Comparison of ENCODE assay signal across 9 mouse cellular contexts in the genomic region with DNA sequence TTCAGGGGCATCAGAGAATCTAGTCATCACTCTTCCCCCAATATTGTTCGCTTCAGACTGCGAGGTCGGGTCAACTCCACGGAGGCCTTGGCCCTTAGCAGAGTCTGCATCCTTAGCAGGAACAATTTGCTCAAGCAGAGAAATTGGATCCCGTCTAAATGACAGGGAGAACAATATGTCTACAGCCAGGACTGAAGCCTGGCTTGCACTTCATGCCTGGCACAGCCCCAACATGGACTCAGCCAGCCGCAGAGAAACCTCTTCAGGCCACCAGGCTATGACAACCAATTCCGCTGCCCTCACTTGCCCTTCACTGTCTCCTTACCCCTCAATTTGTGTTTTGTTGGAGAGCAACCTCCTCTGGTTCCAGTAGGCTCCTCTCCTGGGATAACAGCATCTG.
DNase-seq lines count a peak whose midpoint lies in the region; ATAC-seq and TF ChIP-seq lines count a peak whose summit lies in the region.
"Had no signal": no experiment of that assay in that cellular context is flagged by ENCODE, and none has a peak within 500 bp of the region (broad histone marks: within the 10 kb centered on the region; RNA-seq: fewer than 3 reads in every experiment).

No protein-coding gene starts in this region.

- no peak overlapping the region for H3K9ac ChIP-seq in embryonic facial prominence, embryonic 15.5 days
- H3K9ac ChIP-seq in midbrain, postnatal 0 days (replicated peaks; ENCODE audit: low read length, poor library complexity, severe bottlenecking), result no peak overlapping the region

- peaks cover 14% of the 10 kb centered on the region; the same call in 1 of the 2 replicates for H3K4me1 ChIP-seq in embryonic facial prominence, embryonic 15.5 days
- peaks cover 41% of the 10 kb centered on the region for H3K4me1 ChIP-seq in embryonic facial prominence, embryonic 10.5 days
- H3K4me1 ChIP-seq in midbrain, postnatal 0 days (ENCODE audit: insufficient read depth, low read length), result no peaks in the 10 kb centered on the region
- H3K4me1 ChIP-seq in midbrain, embryonic 10.5 days, result peaks cover 14% of the 10 kb centered on the region

- H3K9me3 ChIP-seq in embryonic facial prominence, embryonic 15.5 days (replicated peaks), result no peaks in the 10 kb centered on the region
- H3K9me3 ChIP-seq in embryonic facial prominence, embryonic 10.5 days, result no peaks in the 10 kb centered on the region
- no peaks in the 10 kb centered on the region for H3K9me3 ChIP-seq in midbrain, postnatal 0 days (ENCODE audit: low read length)
- no peaks in the 10 kb centered on the region for H3K9me3 ChIP-seq in midbrain, embryonic 10.5 days (replicated peaks)

- H3K27ac ChIP-seq in embryonic facial prominence, embryonic 15.5 days (replicated peaks), result no peak overlapping the region
- no peak overlapping the region for H3K27ac ChIP-seq in embryonic facial prominence, embryonic 10.5 days (replicated peaks)
- no peak overlapping the region for H3K27ac ChIP-seq in midbrain, postnatal 0 days (ENCODE audit: low read depth, low read length)
- no peak overlapping the region for H3K27ac ChIP-seq in midbrain, embryonic 10.5 days (replicated peaks)

- H3K27me3 ChIP-seq in embryonic facial prominence, embryonic 15.5 days, result no peaks in the 10 kb centered on the region
- 0 out of 2 replicates have a peak, but pooled peaks cover 3% of the 10 kb centered on the region for H3K27me3 ChIP-seq in embryonic facial prominence, embryonic 10.5 days (replicated peaks; ENCODE audit: low read depth, poor library complexity, severe bottlenecking)
- no peaks in the 10 kb centered on the region for H3K27me3 ChIP-seq in midbrain, postnatal 0 days (ENCODE audit: insufficient read depth, low read length)
- no peaks in the 10 kb centered on the region for H3K27me3 ChIP-seq in midbrain, embryonic 10.5 days (ENCODE audit: low read depth, poor library complexity, severe bottlenecking)

- WGBS in embryonic facial prominence, embryonic 15.5 days, result 47% methylated on average over 7 of the region's 7 CpGs
- whole genome bisulfite sequencing in embryonic facial prominence, embryonic 10.5 days, result 50% methylated on average over 7 of the region's 7 CpGs
- WGBS in midbrain, postnatal 0 days, result 50% methylated on average over 7 of the region's 7 CpGs
- 80% methylated on average over 7 of the region's 7 CpGs for WGBS in midbrain, embryonic 10.5 days

- peak; percentile 54; the same call in 1 of the 2 replicates for ATAC-seq in embryonic facial prominence, embryonic 15.5 days (ENCODE audit: insufficient number of reproducible peaks, low FRiP score, low TSS enrichment, low read depth)
- ATAC-seq in midbrain, postnatal 0 days (ENCODE audit: low FRiP score), result no peak

- DNase-seq in embryonic facial prominence, embryonic 10.5 days (ENCODE audit: low spot score), result no peak
- DNase-seq in midbrain, postnatal 0 days (ENCODE audit: low spot score), result peak; percentile 65
- no peak for DNase-seq in midbrain, embryonic 10.5 days (ENCODE audit: low spot score)
- DNase-seq in heart, adult 8-10 months (ENCODE audit: low spot score), result peak; percentile 77
- peak; percentile 63 for DNase-seq in testis, postnatal 10 days (ENCODE audit: low spot score)
- DNase-seq in spleen, postnatal 4 days (ENCODE audit: low spot score in 2 of 2), result no peak
- DNase-seq in frontal cortex, postnatal 14 days (ENCODE audit: low spot score in 2 of 2), result no peak

- H3K36me3 ChIP-seq in embryonic facial prominence, embryonic 15.5 days, result no peaks in the 10 kb centered on the region
- H3K36me3 ChIP-seq in embryonic facial prominence, embryonic 10.5 days (replicated peaks), result no peaks in the 10 kb centered on the region
- no peaks in the 10 kb centered on the region for H3K36me3 ChIP-seq in midbrain, postnatal 0 days (ENCODE audit: insufficient read depth, low read length)
- H3K36me3 ChIP-seq in midbrain, embryonic 10.5 days, result no peaks in the 10 kb centered on the region

- no peak overlapping the region for H3K4me2 ChIP-seq in embryonic facial prominence, embryonic 15.5 days (replicated peaks)
- H3K4me2 ChIP-seq in midbrain, postnatal 0 days (ENCODE audit: low read depth, low read length, poor library complexity, severe bottlenecking), result no peak overlapping the region

- TF ChIP-seq CTCF in midbrain, postnatal 0 days (IDR thresholded peaks at IDR 0.05), result no peak

- no peak overlapping the region for H3K4me3 ChIP-seq in embryonic facial prominence, embryonic 15.5 days (replicated peaks)
- no peak overlapping the region for H3K4me3 ChIP-seq in embryonic facial prominence, embryonic 10.5 days
- no peak overlapping the region for H3K4me3 ChIP-seq in midbrain, postnatal 0 days (ENCODE audit: low read depth, low read length)
- no peak overlapping the region for H3K4me3 ChIP-seq in midbrain, embryonic 10.5 days
- H3K4me3 ChIP-seq: erythroblast, embryonic 14.5 days had no signal

Comparison
In these comparisons a context has a peak if more than half of its experiments do, and no peak if none do; other contexts are left out.
1. DNase-seq: peak in midbrain, postnatal 0 days (single experiment), heart, adult 8-10 months (single experiment) and testis, postnatal 10 days (single experiment); none in embryonic facial prominence, embryonic 10.5 days (single experiment), midbrain, embryonic 10.5 days (single experiment), spleen, postnatal 4 days (0 of 2) and frontal cortex, postnatal 14 days (0 of 2).